Mouse (Mus musculus): ENCODE data around the gene Fam136a. TPM values are rescaled to one million over a fixed set of nuclear protein-coding genes. Genes with fewer than 3 reads are reported as not detected.

The Fam136a gene
- polyA plus RNA-seq, 1 experiment: 32.0 TPM

DNA sequence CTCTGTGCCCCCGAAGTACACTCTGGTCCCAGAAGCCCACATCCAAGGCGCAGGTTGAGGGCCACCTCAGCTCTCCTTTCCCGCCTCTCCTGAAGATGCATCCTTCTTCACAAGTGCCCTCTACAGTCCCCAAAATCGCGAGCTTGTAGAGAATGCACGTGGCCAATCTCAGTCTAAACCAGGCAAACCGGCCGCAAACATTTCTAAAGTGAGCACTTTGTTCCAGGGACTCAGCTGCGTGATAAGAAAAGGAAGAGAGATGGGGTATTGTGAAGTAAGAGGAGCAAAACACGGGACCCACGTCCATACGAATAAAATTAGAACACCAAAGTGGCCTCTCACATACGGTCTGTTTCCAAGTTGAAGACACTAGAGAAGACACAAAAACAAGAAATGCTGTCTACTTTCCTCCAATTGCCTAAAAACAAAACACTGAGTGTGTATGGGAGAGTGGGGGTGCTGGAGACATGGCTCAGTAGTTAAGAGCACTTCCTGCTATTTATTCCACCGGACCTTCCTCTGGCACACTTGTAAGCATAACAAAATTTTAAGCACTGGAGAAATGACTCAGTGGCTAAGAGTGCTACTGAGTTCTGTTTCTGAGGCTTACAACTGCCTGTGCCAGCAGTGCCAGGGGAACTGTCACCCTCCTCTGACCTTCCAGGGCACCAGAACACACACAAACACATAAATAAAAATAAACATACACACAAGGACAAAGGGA is 32.0 kb downstream of the Fam136a start:
- peaks cover 3% of the 10 kb centered on the region for H3K36me3 ChIP-seq (ENCODE audit: control insufficient read depth, insufficient read depth)
- H3K27me3 ChIP-seq (ENCODE audit: control insufficient read depth, insufficient read depth, insufficient read length): no peaks in the 10 kb centered on the region
- peak overlapping the region; percentile 32 for H3ac ChIP-seq (ENCODE audit: control insufficient read depth, insufficient read length, low read depth)
- H3K79me3 ChIP-seq (ENCODE audit: low read depth): peaks cover 7% of the 10 kb centered on the region
- H3K79me2 ChIP-seq (ENCODE audit: control insufficient read depth, insufficient read depth): peaks cover 18% of the 10 kb centered on the region
- no peak for TF ChIP-seq CEBPB (IDR thresholded peaks at IDR 0.05; ENCODE audit: low read depth)
- no peak for TF ChIP-seq CTCF (IDR thresholded peaks at IDR 0.05; ENCODE audit: control insufficient read depth, insufficient read depth, insufficient read length)
- peak; percentile 20 for TF ChIP-seq USF1 (IDR thresholded peaks at IDR 0.05; ENCODE audit: low read depth)
- no peak for TF ChIP-seq MYOG (IDR thresholded peaks at IDR 0.05; ENCODE audit: control insufficient read depth, extremely low read depth, insufficient read length)
- TF ChIP-seq MAX (IDR thresholded peaks at IDR 0.05): peak; percentile 71
- H3K4me3 ChIP-seq (ENCODE audit: insufficient read depth, poor library complexity, severe bottlenecking): peak overlapping the region; percentile 60

GRCm38 (mm10) chr6:86398986-86399385 is 33.5 kb downstream of the Fam136a start:
- Histone ChIP-seq H3K36me3 (ENCODE audit: control insufficient read depth, insufficient read depth) (no peaks in the 10 kb centered on the region), H3K4me3 (ENCODE audit: insufficient read depth, poor library complexity, severe bottlenecking) (no peak overlapping the region), H3K79me2 (ENCODE audit: control insufficient read depth, insufficient read depth) (peaks cover 18% of the 10 kb centered on the region), H3K79me3 (ENCODE audit: low read depth) (peaks cover 7% of the 10 kb centered on the region), H3K27me3 (ENCODE audit: control insufficient read depth, insufficient read depth, insufficient read length) (no peaks in the 10 kb centered on the region), H3ac (ENCODE audit: control insufficient read depth, insufficient read length, low read depth) (no peak overlapping the region)
- no peak for TF ChIP-seq MYOG (IDR thresholded peaks at IDR 0.05; ENCODE audit: control insufficient read depth, extremely low read depth, insufficient read length)
- TF ChIP-seq FOSL1 (IDR thresholded peaks at IDR 0.05; ENCODE audit: insufficient read depth, low read length, poor library complexity, severe bottlenecking): no peak
- TF ChIP-seq CTCF (IDR thresholded peaks at IDR 0.05; ENCODE audit: control insufficient read depth, insufficient read depth, insufficient read length): no peak
- TF ChIP-seq CEBPB (IDR thresholded peaks at IDR 0.05; ENCODE audit: low read depth): no peak
- TF ChIP-seq MAX (IDR thresholded peaks at IDR 0.05): no peak
- TF ChIP-seq MYOD1 (IDR thresholded peaks at IDR 0.05; ENCODE audit: control insufficient read depth, insufficient read length, low read depth): no peak
- TF ChIP-seq USF1 (IDR thresholded peaks at IDR 0.05; ENCODE audit: low read depth): no peak

DNA sequence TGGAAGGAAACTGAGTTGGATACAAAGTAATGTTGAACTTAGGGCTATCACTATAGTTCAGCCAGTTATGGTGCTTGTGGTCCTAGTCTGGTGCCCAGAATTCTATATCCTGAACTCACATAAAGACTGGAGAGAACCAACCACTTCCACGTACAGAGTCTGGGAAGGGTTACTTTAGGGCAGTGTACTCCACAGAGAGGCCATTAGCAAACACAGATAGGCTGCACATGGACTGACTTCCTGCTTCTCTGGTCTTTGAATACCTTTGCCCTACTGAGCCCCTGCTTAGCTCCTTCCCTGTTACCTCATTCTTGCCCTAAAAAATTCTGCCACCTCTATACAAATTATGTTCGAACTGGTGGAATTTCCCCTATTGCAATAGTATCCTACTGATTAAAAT is 34.5 kb downstream of the Fam136a start:
- no peaks in the 10 kb centered on the region for H3K27me3 ChIP-seq (ENCODE audit: control insufficient read depth, insufficient read depth, insufficient read length)
- peaks cover 14% of the 10 kb centered on the region for H3K79me3 ChIP-seq (ENCODE audit: low read depth)
- no peak for TF ChIP-seq MAX (IDR thresholded peaks at IDR 0.05)
- TF ChIP-seq CTCF (IDR thresholded peaks at IDR 0.05; ENCODE audit: control insufficient read depth, insufficient read depth, insufficient read length): no peak
- no peak for TF ChIP-seq MYOD1 (IDR thresholded peaks at IDR 0.05; ENCODE audit: control insufficient read depth, insufficient read length, low read depth)
- TF ChIP-seq CEBPB (IDR thresholded peaks at IDR 0.05; ENCODE audit: low read depth): no peak
- no peak for TF ChIP-seq MYOG (IDR thresholded peaks at IDR 0.05; ENCODE audit: control insufficient read depth, extremely low read depth, insufficient read length)
- TF ChIP-seq USF1 (IDR thresholded peaks at IDR 0.05; ENCODE audit: low read depth): no peak
- no peak for TF ChIP-seq FOSL1 (IDR thresholded peaks at IDR 0.05; ENCODE audit: insufficient read depth, low read length, poor library complexity, severe bottlenecking)

GRCm38 (mm10) chr6:86400972-86401371 is 35.5 kb downstream of the Fam136a start:
- H3K4me3 ChIP-seq (ENCODE audit: insufficient read depth, poor library complexity, severe bottlenecking): no peak overlapping the region
- H3ac ChIP-seq (ENCODE audit: control insufficient read depth, insufficient read length, low read depth): no peak overlapping the region
- H3K36me3 ChIP-seq (ENCODE audit: control insufficient read depth, insufficient read depth): no peaks in the 10 kb centered on the region
- peaks cover 23% of the 10 kb centered on the region for H3K79me2 ChIP-seq (ENCODE audit: control insufficient read depth, insufficient read depth)
- no peaks in the 10 kb centered on the region for H3K27me3 ChIP-seq (ENCODE audit: control insufficient read depth, insufficient read depth, insufficient read length)
- TF ChIP-seq CTCF (IDR thresholded peaks at IDR 0.05; ENCODE audit: control insufficient read depth, insufficient read depth, insufficient read length): peak; percentile 31
- peak; percentile 36 for TF ChIP-seq MAX (IDR thresholded peaks at IDR 0.05)
- peak; percentile 81 for TF ChIP-seq USF1 (IDR thresholded peaks at IDR 0.05; ENCODE audit: low read depth)
- TF ChIP-seq MYOD1 (IDR thresholded peaks at IDR 0.05; ENCODE audit: control insufficient read depth, insufficient read length, low read depth): no peak
- peaks cover 17% of the 10 kb centered on the region for H3K79me3 ChIP-seq (ENCODE audit: low read depth)

More for the DNA sequence above, 34.5 kb downstream of the Fam136a start:
- H3ac ChIP-seq (ENCODE audit: control insufficient read depth, insufficient read length, low read depth): no peak overlapping the region
- H3K4me3 ChIP-seq (ENCODE audit: insufficient read depth, poor library complexity, severe bottlenecking): no peak overlapping the region
- H3K36me3 ChIP-seq (ENCODE audit: control insufficient read depth, insufficient read depth): no peaks in the 10 kb centered on the region
- peaks cover 23% of the 10 kb centered on the region for H3K79me2 ChIP-seq (ENCODE audit: control insufficient read depth, insufficient read depth)

GRCm38 (mm10) chr6:86402681-86403607 is 37.5 kb downstream of the Fam136a start:
- TF ChIP-seq MAX (IDR thresholded peaks at IDR 0.05) (no peak), CEBPB (IDR thresholded peaks at IDR 0.05; ENCODE audit: low read depth) (no peak), MYOG (IDR thresholded peaks at IDR 0.05; ENCODE audit: control insufficient read depth, extremely low read depth, insufficient read length) (no peak), CTCF (IDR thresholded peaks at IDR 0.05; ENCODE audit: control insufficient read depth, insufficient read depth, insufficient read length) (no peak), MYOD1 (IDR thresholded peaks at IDR 0.05; ENCODE audit: control insufficient read depth, insufficient read length, low read depth) (no peak), FOSL1 (IDR thresholded peaks at IDR 0.05; ENCODE audit: insufficient read depth, low read length, poor library complexity, severe bottlenecking) (no peak), USF1 (IDR thresholded peaks at IDR 0.05; ENCODE audit: low read depth) (no peak)

More at GRCm38 (mm10) chr6:86402681-86403607, 37.5 kb downstream of the Fam136a start:
- Histone ChIP-seq H3K79me2 (ENCODE audit: control insufficient read depth, insufficient read depth) (peaks cover 39% of the 10 kb centered on the region), H3K36me3 (ENCODE audit: control insufficient read depth, insufficient read depth) (peaks cover 13% of the 10 kb centered on the region), H3ac (ENCODE audit: control insufficient read depth, insufficient read length, low read depth) (no peak overlapping the region), H3K4me3 (ENCODE audit: insufficient read depth, poor library complexity, severe bottlenecking) (peak overlapping the region; percentile 21), H3K79me3 (ENCODE audit: low read depth) (peaks cover 35% of the 10 kb centered on the region), H3K27me3 (ENCODE audit: control insufficient read depth, insufficient read depth, insufficient read length) (no peaks in the 10 kb centered on the region)
